Mouse (Mus musculus) cerebellum, postnatal 10 days (tissue): ENCODE results near the gene Spata32.
"Not testable (repeated sequence)": the region's sequence is repeated elsewhere in the genome, so short reads cannot be mapped to it uniquely, and the experiment has no call there.

Experiments used
- DNase-seq, 2 experiments: peaks; one replicate each; pipeline ENCODE4 v3.0.0; 2021; ENCODE audit warnings: mixed read lengths in 2 of 2

Gene Spata32

GRCm38 (mm10) chr11:103246081-103246730 lies 28.0 kb upstream of the Spata32 start:
- DNase-seq = peak; percentile 60 to 66

- peak; percentile 87 to 93 for DNase-seq
Observed at GRCm38 (mm10) chr11:103244856-103245255, 26.6 kb upstream of the Spata32 start.

DNA sequence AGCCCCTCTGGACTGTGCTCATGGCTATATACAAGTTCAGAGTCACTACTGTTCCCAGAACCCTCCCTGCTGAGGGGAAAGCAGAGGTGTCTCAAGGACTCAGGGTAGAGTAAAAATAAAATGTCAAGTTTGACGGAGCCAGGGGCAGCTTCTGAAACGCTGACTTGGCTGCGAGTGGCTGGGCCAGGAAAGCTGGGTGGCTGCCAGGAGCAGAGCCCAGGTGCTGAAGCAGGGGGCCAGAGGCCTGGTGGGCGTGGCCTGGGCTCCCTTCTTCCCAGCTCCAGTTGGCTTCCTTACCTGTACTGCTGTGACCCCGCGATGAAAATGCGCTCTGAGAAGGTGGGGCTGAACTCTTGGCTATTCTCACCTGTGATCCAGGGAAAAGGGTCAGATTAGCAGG lies 22.5 kb upstream of the Spata32 start:
- peak; percentile 57 to 62 for DNase-seq

GRCm38 (mm10) chr11:103237757-103238156 lies 19.5 kb upstream of the Spata32 start:
- DNase-seq = no peak

GRCm38 (mm10) chr11:103236903-103237302 lies 18.7 kb upstream of the Spata32 start:
- peak in 1 of 2 experiments; percentile 62 for DNase-seq

- DNase-seq = no peak
Observed at GRCm38 (mm10) chr11:103236431-103236830, 18.2 kb upstream of the Spata32 start.

GRCm38 (mm10) chr11:103235702-103236101 lies 17.5 kb upstream of the Spata32 start:
- DNase-seq = peak; percentile 60

DNA sequence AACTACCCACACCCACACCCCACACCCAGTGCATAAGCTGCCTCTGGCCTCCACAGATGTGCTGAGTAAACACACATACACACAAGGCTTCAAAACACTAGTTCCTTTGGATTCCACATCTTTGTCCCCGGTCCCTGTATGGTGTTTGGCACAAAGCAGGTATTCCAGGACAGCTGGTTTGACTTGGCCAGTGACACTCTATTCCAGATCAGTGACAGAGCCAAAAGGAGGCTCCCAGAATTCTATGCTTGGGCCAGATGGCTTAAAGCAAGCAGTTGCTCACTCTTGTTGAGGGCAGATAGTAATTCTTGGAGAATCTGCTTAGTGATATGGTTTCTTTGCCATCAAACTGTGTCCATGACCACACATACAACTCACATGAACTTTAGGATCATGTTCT lies 16.2 kb upstream of the Spata32 start:
- DNase-seq = peak; percentile 64 to 68

GRCm38 (mm10) chr11:103232966-103233365 lies 14.7 kb upstream of the Spata32 start:
- DNase-seq = peak; percentile 93 to 95

GRCm38 (mm10) chr11:103231367-103231766 lies 13.1 kb upstream of the Spata32 start:
- no peak for DNase-seq

DNA sequence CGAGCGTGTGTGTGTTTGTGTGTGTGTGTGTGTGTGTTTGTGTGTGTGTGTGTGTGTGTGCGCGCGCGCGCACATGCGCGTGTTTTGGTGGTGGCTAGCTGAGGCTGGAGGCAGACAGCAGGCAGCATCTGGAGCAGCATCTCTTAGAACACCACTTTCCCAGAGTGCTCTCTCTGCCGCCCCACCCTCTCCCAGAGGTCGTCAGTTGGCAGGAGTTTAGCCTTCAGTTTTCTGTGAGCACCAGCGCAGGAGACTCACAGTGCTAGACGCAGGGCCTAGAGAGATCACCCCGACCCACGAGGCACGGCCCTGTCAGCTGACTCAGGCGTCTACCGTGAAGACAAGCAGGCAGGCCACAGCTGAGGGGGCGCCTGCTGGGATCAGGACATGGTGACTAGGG lies 12.4 kb upstream of the Spata32 start:
- DNase-seq = no peak

DNA sequence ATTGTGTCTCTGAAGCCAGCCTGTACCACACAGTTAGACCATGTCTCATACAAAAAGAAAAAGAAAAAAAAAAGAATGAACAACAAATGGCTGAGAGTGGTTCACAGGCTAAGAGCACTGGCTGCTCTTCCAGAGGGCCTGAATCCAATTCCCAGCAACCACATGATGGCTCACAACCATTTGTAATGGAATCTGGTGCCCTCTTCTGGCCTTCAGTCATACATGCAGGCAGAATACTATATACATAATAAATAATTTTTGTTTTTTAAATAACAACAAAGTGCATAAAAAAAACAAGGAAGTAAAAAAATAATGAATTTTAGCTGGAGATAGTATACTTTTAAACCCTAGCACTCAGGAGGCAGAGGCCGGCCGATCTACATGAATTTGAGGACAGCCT lies 11.4 kb upstream of the Spata32 start:
- no peak for DNase-seq

DNA sequence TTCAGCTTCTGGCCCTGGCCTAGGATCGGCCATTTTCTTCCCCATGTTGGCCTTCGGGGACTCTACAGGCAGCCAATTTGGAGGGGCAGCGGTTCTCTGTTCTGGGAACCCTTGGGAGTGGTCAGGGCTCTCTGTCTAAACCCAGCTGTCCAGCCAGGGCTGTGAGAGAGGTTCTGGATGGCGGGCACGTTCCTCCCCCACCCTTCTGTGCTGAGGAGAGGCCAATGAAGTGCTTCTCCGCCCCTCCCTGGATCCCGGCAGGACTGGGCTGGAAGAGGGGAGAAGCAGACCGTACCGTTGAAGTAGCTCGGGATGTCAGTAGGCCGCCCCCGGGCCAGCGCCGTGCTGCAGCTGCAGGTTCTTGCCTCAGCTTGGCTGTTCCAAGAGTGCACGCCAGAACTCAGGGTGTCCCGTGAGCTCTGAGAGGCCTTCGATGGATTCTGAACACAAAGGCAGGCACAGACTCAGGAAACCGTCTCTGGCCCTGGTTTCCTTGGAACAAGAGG lies 5.8 kb upstream of the Spata32 start:
- no peak for DNase-seq

- no peak for DNase-seq
Observed at GRCm38 (mm10) chr11:103223444-103223843, 5.2 kb upstream of the Spata32 start.

DNA sequence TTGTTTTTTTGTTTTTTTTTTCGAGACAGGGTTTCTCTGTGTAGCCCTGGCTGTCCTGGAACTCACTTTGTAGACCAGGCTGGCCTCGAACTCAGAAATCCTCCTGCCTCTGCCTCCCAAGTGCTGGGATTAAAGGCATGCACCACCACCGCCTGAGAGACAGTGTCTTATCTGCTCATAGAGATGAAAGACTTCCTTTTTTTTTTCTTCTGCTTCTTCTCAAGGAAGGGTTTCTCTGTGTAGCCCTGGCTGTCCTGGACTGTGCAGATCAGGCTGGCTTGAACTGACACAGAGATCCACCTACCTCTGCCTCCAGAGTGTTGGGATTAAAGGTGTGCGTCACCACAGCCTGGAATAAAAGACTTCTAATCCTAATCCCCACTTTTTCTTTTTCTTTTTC lies 4.5 kb upstream of the Spata32 start:
- not testable (repeated sequence) for DNase-seq

GRCm38 (mm10) chr11:103221437-103221836 lies 3.2 kb upstream of the Spata32 start:
- DNase-seq = no peak

GRCm38 (mm10) chr11:103219995-103220394 lies 1.8 kb upstream of the Spata32 start:
- peak in 1 of 2 experiments; percentile 35 for DNase-seq

DNA sequence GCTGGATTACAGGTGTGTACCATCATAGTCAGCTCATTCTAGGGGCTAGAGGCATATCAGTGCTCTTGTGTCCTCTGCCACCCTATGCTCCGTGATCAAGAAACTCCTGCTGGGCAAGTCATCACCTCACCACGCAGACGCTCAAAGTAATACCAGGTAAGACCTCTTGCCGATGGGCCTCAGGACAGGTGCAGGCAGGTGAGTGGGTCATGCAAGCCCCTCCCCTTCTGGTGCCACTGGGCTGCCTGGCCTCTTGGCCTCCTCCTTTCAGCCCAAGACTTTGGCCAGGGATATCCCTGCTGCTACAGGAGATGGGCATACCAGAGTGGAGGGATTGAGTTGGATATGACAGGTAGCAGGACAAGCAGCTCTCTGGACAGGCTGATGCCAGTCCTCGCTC lies 1.0 kb upstream of the Spata32 start:
- no peak for DNase-seq

DNA sequence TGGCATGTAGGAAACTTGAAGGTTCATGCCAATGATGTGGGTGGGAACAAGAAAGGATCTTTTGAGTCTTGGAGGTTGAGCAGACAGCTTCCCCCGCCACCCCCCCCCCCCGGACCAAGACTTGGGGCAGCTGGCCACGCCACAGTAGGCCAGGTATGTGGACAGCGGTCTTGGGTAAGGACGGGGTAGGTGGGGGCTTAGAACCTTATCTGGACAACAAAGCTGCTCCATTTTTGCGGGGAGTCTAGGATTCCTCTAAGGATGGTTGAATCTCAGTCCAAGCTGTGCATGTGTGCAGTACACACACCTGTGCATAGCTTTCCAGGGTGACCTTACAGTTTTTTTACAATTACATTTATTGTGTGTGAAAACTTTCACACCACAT lies 277 bp upstream of the Spata32 start:
- no peak for DNase-seq

GRCm38 (mm10) chr11:103215355-103215754 lies 2.9 kb downstream of the Spata32 start:
- DNase-seq = no peak

GRCm38 (mm10) chr11:103213712-103214111 lies 4.5 kb downstream of the Spata32 start:
- no peak for DNase-seq

DNA sequence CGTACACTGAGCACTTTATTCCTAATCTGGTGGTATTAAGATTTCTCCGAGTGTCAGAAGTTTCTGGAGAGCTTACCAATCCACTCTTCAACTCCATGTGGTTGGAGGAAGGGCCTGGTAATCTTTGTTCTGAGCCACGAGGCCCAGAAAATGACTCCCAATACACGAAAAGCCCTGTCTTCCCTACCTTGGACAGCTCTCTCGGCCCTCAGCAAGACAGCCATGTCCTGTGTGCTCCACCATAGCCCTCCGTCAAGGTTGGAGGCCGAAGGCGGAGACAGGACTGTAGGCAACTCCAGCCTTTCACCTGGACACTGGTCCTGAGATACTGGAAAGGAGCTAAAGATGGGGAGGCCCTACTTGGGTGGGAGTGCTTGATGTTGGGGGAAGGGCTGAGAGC lies 7.9 kb downstream of the Spata32 start:
- no peak for DNase-seq

DNA sequence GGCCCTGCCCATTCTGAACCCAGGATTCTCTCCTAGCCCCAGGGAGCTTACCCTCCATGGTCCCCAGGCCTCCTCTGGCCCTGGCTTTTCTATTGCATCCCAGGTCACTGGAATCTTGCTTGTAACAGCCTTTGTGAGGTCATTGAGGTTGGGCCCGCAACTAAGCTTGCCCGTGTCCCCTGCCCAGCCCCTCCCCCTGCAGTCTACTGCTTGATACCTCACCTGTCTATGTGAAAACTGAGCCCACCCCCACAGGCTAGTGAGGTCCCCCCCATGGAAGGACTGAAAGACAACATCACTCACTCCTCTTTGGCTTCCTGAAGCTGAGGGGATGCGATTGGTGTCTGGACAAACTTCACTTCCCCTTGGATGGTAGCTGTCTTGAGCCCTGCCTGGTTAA lies 9.8 kb downstream of the Spata32 start, which contains the start of gene 1700023F06Rik:
Gene 1700023F06Rik (minus strand): TSS at position 101 of the 400 bp plus-strand sequence.
- DNase-seq = no peak

DNA sequence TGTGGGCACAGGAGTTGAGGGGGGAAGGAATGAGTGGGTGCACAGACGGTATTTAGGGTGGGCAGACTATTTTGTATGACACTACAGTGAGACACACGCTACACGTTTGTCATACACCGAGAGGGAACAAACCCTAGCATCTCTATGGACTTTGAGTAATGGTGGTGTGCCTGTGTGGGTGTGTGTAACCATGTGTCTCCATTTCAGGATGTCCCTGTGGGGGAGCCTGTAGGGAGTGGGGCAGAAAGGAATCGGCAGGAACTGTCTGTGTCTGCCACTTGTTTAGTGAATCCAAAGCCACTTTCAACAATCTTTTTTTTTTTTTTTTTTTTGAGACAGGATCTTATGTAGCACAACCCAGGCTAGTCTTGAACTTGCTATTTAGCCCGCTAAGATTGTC lies 12.0 kb downstream of the Spata32 start:
- DNase-seq = no peak

DNA sequence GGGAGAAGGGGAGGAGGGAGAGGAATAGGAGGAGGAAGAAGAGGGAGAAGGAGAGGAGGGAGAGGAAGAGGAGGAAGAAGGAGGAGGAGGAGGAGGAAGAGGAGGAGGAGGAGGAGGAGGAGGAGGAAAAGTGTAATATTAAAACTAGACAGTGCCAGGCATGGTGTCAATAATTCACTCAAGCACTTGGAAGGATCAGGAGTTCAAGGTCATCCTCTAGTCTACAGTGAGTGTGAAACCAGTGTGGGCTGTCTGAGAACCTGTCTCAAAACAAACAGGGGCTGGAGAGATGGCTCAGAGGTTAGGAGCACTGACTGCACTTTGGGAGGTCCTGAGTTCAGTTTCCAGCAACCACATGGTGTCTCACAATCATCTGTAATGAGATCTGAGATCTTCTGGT lies 15.9 kb downstream of the Spata32 start:
- DNase-seq = no peak
